ENCODE assay signal across 12 mouse cellular contexts in the genomic region with DNA sequence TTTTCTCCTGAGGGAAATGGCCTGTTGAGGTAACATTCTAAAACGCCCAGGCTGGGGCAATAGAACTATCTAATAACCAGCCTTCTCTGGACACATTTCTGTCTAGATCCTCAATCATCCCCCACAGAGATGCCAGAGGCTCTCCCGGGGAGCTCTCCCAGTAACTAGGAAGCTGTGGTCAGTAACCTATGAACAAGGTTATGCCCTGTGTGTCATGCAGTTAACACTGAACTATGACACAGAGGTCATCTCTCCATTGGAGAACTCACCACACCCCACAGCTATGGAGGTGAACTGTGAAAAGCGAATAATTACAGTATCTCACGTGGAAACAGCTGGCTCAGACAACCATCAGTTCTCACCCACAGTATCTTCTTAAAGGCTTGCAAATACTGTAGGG.
"Had no signal": no experiment of that assay in that cellular context is flagged by ENCODE, and none has a peak within 500 bp of the region (broad histone marks: within the 10 kb centered on the region; RNA-seq: fewer than 3 reads in every experiment).

No protein-coding gene starts in this region.

- H3K27me3 ChIP-seq: megakaryocyte, embryonic 14.5 days; midbrain, embryonic 15.5 days; neural tube, embryonic 12.5 days had no signal

- H3K4me2 ChIP-seq: midbrain, embryonic 11.5 days; midbrain, embryonic 15.5 days; neural tube, embryonic 12.5 days had no signal

- H3K4me3 ChIP-seq: left cerebral cortex, adult 2 months; limb, embryonic 10.5 days; megakaryocyte, embryonic 14.5 days; midbrain, embryonic 15.5 days; neural tube, embryonic 12.5 days had no signal

- H3K36me3 ChIP-seq: limb, embryonic 10.5 days; midbrain, embryonic 15.5 days; neural tube, embryonic 12.5 days had no signal

- H3K9ac ChIP-seq: liver, embryonic 14.5 days; midbrain, embryonic 15.5 days; neural tube, embryonic 12.5 days had no signal

- H3K9me3 ChIP-seq: limb, embryonic 10.5 days; megakaryocyte, embryonic 14.5 days; midbrain, embryonic 15.5 days; neural tube, embryonic 12.5 days had no signal

- ATAC-seq: intestine, postnatal 0 days; midbrain, embryonic 15.5 days had no signal

- DNase-seq: lung, adult 2 months; lung, postnatal 10 days; thymus, postnatal 4 days had no signal

- H3K4me1 ChIP-seq: neural tube, embryonic 12.5 days had no signal

- H3K27ac ChIP-seq: left cerebral cortex, adult 2 months; limb, embryonic 10.5 days; liver, embryonic 14.5 days; macrophage; midbrain, embryonic 15.5 days; neural tube, embryonic 12.5 days had no signal
